Mouse (Mus musculus) erythroid progenitor cell, adult 5-6 weeks (primary cell): ENCODE results near the gene Nedd8. TPM values are rescaled to one million over a fixed set of nuclear protein-coding genes. Genes with fewer than 3 reads are reported as not detected.
A peak's percentile ranks its signal among the peaks of the same experiment; 100 is the strongest.

Experiments
- ATAC-seq: replicated peaks from 2 replicates; pipeline ENCODE4 v1.8.0; 2016; ENCODE audit warnings: moderate number of reproducible peaks, mild to moderate bottlenecking, moderate TSS enrichment, inconsistent platforms; ENCODE audit not compliant: poor library complexity, low FRiP score, severe bottlenecking
- total RNA-seq, 2 experiments: library from RNA; stranded (forward) in 1 of 2; stranded (reverse) in 1 of 2; fragments of 150-400 nt in 1 of 2; fragments of 186-747, 209-891 nt in 1 of 2; gene quantifications; 2 replicates each; pipeline versions ENCODE4 v1.2.3 to v1.2.4; 2015 to 2017; ENCODE audit warnings: low replicate concordance in 2 of 2

The Nedd8 gene
- total RNA-seq (2015; ENCODE audit: low replicate concordance) (105 and 189 TPM in 2 replicates), total RNA-seq (2017; ENCODE audit: low replicate concordance) (102 and 138 TPM in 2 replicates)

DNA sequence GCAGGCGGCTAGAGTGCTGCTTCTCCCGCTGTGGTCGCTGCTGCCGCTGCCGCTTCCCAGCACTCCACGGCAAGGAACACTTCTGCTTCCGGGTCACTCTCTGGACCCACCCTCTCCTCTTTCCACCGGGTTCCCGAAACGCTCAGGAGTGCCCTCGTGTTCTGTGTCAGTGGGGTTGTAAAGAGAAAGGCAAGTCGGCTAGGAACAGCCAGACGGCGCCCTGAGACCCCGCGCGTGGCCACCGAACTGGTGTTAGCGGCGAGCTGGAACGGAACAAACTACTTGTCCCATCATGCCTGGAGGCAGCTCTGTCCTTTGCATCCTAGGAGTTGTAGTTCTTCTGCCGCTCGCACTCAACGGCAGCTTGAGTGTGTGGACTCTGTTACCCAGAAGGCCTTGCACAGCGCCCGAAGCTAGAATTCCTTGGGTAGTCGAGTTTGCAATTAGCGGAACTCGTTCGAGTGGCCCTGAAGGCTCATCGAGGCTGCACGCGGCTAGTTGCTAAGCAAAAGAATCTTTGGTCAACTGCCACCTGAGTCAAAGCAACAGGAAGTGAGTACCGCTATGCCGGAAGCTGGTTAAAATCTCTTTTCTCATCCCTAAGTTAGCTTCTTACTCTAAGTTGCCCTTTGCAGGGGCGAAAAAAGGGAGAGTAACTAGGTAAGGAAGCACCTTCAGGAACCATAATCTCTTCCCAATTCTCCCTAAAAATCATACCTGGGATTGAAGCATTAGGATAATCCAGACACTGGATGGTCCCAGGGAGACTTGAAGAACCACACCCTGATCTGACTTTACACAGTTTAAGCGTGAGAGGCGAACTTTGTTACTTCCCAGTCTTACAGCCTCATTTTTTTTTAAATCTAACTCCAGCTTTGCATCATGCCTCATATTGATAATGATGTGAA lies at the start of gene Nedd8, which contains the start of gene Gmpr2:
TSS of gene Nedd8 (minus strand) at position 292 of the 908 bp plus-strand sequence.
TSS of gene Gmpr2 (plus strand) at position 109 of the 908 bp plus-strand sequence.
- peak; percentile 97 for ATAC-seq

DNA sequence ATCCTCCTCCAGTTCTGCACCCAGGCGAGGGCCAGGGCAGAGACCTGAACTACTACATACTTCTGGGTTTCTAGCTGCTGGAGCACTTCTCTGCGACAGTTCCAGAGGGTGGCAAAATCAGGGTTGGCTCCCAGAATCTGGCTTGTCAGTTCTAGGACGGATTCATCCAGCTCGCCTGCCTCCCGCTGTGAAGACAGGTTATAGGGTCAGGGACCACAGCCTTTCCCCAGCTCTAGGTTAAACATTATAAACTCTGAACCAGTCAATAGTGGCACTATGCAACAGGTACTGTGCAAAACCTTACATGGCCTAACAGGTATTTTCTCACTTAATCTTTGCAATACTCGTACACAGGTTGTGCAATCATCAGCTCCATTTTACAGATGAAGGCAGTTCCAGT lies 49.2 kb upstream of the Nedd8 start:
- ATAC-seq, result no peak

DNA sequence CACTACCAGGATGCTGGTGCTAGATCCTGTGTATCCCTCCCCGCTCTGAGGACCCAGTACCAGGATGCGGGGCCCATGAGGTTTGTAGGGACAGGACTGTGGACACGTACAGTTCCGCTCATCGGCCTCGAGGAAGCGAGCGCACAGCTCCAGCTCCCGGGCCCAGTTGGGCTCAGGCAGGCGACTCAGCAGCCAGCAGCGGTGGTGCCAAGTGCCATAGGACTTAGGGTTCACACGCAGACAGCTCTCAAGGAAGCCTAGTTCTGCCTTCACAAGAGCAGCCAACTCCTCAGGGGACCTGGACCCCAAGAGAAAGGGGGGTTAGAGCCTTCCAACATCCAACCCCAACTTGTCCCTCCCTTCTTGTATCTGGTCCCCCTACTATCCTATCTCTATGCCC lies 48.7 kb upstream of the Nedd8 start:
- ATAC-seq, result no peak

DNA sequence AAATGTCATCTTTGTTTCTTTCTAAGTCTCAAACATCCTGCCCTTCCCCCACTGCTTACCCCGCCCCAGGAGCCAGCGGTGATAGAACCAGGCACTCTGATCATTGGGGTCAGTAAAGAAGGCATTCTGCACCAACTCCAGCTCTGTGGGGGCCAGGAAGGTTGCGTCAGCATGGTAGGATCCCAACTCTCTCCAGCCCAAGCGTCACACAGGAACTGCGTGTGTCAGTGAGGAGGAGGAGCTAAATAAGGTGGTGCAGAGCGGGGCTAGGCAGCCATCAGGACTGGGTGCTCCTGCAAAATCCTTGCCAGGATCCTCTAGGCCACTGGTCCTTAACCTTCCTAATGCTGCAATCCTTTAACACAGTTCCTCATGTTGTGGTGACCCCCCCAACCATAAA lies 47.8 kb upstream of the Nedd8 start:
- ATAC-seq, result no peak

DNA sequence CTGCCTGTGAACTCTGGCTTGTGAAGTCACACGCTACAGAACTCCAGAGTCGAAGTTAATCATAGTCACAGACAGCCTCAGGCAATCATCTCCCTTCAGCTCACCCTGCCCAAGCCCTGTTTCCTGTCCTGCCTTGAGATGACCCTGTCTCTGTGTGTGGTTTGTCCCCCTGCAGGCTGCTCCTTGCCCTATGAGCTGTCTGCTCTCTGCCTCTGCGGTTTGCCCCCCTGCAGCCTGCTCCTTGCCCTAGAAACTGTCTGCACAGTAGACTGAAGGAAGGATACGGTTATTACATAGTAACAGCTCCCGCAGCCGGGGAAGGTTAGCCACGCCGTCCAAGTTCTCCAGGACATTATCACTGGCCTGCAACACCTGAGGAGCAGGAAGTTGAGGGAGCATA lies 45.0 kb upstream of the Nedd8 start:
- no peak for ATAC-seq

DNA sequence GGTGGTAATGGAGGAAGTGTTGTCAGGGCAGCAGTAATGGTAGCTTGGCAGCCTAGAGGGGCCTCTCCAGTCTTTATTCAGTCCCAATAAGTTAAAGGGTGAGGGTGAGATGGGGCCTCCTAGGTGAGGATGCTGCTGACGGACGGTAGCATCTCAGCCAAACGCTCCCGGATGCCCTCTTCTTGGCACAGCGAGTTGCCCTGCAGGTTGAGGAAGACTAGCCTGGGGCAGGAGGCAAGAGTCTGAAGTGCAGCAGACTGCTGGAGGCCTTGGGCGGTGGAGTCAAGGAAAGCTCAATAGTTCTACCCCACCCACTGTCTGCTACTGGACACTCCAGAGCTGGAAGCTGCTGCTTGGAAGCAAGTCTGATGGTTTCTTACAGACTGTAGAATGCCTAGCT lies 44.3 kb upstream of the Nedd8 start:
- no peak for ATAC-seq

DNA sequence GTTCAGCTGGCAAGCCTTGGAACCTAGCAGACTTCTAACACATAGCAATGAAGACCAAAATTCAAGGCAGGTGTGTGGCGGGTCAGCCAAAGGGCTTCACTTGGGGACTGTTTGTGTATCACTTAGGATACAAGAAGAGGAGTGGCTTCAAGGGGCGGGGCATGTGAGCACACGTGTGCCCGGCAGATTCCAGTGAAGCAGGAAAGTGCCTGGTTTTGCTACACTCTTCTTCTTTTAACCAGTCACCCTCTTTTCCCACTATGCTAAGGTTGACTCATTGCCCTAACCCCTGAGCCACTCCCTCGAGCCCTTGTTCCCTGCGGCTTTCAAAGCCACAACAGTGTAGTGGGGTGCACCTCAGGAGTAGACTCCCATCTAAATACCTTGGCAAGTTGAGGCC lies 43.0 kb upstream of the Nedd8 start:
- ATAC-seq, result no peak

DNA sequence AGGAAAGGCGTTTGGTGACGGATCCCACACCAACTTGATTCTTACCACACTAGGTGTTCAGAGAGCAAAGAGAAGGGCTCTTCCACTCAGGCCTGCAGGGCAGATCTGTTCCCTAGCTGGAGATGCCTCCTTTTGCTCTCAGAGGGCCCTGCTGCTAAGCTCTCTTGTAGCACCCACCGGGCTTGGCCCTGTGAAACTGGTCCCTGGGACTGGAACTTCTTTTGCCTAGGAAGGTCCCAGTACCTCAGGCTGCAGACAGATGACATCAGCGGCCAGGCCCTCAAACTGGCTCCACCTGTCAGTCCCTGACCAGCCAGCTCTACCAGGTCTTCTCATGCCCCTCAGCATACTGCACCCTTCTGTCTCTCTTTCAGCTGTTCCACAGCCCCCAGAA lies 41.8 kb upstream of the Nedd8 start, which contains the start of gene Tgm1:
TSS of gene Tgm1 (minus strand) at position 198 of the 394 bp plus-strand sequence.
- no peak for ATAC-seq

DNA sequence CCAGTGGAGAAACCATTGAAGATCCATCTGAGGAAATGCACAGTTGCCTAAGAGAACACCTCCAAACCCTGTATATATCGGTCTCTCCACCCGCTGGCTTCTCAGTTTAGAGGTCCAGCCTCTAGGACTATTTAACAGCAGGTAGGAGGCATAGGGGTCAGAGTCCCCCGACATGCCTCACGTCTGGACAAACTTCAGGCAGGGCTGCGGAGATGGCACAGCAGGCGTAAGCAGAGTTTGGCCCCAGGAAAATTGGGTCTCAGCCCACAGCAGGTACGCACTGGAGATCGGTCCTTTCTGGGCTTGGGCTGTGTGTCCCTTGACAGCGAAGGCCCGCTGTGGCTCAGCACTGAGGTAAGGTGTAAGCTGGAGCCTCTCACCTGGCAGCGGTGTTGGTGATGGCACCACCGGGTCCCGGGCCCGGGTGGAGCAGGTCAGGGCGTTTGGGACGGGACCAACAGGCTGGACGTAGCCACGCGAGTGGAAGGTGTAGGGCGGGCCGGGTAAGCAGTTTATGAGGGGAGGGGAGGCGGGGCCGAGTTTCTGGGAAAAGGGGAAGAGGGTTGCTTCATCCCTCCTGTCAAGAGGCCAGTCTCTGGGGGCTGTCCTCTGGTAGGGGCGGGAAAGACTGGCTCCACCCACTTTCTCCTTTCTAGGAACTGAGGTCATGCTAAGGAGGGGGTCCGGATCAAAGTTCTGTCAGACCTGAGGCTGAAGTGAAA lies 41.2 kb upstream of the Nedd8 start:
- ATAC-seq, result no peak

DNA sequence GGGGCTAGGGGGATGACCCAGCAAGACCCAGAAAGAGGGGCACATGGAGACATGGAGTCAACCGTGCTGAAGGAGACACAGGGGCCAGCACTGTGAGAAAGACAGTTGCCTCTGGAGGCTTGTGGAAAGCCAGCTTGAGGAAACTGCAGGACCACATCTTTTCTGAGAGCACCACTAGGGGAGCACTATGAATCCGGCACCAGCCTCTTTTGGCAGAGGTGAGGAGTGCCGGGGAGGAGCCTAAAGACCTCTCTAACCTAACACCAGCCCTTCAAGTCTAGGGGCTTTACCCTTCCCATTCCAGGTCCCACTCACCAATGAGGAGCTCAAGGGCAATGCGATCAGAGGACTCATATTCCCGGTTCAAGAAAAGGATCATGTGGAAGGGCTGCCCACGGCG lies 39.9 kb upstream of the Nedd8 start:
- no peak for ATAC-seq

DNA sequence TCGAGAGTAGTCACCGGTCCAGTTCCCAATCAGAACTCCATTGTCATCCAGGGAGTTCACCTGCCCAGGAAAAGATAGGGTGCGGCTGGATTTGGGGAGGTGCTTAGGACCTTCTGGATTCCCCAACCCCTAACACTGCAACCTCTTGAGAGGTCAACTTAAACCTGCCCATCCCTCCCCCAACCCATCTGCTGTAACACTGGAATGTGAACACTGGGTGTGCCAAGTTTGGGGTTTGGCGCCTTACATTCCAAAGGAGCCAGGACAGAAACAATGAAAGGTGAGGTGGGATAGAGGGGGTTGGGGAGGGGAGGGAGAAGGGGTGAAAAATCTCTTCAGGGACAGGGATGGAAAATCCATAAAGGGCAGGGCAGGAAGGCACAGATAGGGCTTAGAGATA lies 37.6 kb upstream of the Nedd8 start:
- no peak for ATAC-seq

DNA sequence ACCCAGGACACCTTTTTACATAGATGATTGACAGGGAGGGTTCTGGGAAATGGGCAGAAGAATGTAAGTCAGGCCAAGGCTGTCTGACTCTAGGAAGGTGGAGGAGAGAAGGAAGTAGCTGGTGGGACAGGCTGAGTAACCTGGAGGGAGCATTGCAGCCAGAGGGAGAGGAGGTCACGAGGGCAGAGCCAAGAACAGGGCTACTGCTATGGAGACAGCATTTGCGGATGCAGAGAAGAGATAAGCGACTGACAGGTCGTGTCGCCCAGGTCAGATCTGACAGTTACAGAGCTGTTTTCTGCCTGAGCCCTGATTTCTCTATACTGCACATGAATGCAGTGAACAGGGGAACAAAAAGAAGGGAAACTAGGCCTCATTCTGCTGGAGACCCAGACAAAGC lies 35.5 kb upstream of the Nedd8 start:
- no peak for ATAC-seq

DNA sequence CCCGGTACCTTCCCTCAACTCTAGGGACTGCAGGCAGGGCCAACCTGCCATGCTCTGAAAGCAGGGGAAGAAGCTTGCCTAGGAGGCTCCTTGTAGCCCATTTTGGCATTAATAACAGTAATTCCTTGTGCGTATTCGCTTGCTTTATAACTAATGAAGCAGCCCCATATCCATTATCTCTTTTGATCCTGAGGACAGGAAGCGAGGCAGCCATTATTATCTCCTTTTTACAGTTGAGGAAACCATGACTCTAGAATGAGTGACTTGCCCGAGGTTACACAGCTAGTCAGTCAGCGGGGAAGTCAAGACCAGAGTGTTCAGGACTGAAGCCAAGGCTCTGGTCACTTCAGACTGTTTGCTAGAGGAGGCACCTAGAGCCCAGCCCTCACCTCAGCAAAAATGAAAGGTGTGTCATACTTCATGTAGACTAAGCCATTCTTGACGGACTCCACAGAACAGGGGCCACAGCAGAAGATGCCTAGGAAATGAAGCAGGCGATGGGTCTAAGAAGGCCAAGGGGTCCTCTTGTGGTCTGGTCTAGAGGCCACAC lies 34.2 kb upstream of the Nedd8 start:
- ATAC-seq, result no peak

DNA sequence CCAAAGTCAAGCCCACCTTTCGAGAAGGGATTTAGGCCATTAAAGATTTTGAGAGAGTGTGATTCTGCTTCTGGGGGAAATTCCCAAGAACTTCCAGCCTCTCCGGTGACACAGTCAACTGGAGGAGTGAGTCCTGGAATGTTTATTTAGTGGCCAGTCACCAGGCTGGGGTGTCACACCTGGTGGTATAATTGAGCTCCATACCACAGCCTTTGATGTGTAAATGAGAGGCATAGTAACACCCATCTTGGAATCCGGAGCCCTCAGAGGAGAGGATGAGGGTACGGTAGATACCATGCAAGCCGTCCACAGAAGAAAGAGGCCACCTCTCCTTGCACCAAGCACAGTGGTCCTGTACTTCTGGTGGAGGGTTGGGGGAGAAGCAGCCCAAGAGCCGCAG lies 30.8 kb upstream of the Nedd8 start:
- no peak for ATAC-seq

DNA sequence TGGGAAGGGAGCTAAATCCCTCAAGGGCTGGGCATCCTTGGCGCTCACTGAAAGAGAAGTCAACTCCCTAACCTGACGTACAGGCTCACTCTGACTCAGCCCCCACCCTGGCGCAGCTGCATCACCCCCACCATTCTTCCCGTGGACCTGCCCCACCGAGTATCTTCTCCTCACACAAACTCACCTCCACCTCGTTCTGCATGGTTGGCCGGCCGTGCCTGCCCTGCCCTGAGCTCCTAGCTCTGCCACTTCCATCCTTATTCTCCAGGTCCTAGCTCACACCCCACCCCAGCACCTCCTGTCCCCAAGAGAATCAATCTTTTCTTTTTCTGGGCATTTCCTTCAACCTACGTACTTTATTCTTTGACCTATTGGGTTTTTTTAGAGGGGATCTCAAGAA lies 29.2 kb upstream of the Nedd8 start:
- no peak for ATAC-seq

DNA sequence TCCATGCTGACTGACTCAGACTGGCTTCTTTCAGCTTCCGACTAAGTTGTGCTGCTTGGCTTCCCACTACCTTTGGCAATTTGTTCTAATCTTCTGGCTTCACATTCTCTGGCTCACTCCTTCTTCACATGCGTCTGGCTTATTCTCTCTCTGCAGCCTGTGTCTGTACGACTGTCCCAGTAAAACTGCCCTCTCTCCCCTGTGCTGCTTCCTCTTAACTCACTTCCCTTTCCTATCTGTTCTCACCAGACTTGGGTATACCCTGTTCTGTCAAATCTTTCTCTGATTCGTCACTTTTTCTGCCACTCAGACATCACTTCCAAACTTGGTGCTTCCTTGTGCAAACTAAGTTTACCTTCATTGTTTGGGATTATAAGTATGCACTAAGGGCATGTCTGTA lies 25.3 kb upstream of the Nedd8 start:
- no peak for ATAC-seq

DNA sequence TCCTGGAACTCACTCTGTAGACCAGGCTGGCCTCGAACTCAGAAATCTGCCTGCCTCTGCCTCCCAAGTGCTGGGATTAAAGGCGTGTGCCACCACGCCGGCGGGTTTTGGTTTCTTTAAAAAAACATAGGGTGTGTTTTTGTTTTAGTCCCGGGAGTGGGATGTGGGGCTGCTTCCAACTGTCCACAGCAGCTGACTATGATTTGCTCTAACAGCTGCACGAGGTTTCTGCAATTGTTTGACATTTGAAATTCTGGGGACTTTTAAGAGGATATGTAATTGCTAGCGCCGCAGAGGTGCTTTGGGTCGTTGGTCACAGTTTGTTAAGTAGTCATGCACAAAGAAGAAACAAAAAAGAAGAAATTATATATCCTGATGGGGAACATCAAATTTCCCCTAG lies 17.5 kb upstream of the Nedd8 start:
- no peak for ATAC-seq

DNA sequence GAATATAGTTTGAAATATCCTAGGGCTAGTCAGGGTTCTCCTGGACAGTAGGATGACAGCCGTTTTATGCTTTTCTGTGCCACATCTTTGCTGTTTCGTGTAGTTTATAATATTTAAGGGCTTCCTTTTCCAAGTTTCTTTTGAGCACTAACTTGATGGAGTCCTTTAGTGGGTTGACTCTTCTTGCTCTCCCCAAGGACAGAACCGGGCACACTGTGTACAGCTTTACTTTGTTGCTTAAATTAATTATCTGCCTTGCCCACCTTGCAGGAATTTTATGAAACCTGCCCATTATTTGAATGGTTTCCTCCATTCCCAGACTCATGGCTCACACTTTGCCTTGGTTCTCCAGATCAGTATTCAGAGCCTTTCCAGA lies 10.2 kb upstream of the Nedd8 start:
- ATAC-seq, result peak; percentile 32

DNA sequence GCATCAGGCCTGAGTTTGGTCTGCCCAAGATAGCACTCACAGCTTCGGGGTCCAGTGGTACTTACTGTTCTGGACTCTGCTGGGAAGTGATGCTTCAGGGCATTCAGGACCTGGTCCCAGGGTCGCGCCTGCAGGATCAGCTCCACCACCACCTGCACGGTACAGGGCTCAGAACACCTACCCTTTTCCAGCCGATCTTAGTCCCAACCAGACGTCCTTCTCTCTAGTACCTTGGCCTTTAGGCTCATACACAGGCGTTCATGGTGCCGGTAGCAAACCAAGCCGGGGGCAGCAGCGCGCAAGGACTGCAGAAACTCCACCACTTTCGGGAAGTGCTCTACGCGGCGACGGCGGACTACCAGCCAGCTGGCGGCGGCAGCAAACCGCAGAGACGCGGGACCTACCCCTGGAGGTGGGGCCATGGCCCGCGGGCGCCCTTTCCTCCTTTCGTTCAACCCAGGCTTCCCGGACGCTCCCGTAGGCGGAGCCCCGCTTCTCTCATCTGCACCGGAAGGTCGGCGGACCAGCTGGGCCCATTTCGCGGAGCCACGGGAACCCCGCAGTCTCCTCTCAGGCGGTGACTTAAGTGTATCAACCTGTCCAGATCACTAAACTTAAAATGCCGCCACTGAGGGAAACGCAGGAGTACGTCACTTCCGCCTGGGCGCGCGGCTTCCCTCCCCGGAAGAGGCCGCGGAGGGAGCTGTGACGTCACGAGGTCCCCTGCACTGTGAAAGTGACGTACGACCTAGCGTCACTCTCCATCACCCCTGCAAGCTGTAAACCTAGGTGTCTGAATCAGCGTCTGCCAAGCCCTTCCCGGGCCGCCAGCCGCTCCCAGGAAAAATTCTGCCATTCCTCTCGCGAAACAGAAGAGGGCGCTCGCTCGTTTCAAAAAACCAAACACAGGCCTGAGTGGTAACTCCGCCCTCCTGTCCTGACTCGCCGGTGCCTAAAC lies 9.5 kb upstream of the Nedd8 start, which contains the start of gene Tinf2:
TSS of gene Tinf2 (minus strand) at position 661 of the 958 bp plus-strand sequence.
- peak; percentile 94 for ATAC-seq
